Mouse (Mus musculus) spleen, postnatal 10 days (tissue): ENCODE data around the gene Gripap1.

ENCODE experiments used
- DNase-seq, 2 experiments: peaks; one replicate each; pipeline ENCODE4 v3.0.0; 2021 to 2022; ENCODE audit warnings: low spot score in 2 of 2

Gene Gripap1

GRCm38 (mm10) chrX:7867141-7867540 is 77.6 kb downstream of the Gripap1 start:
- DNase-seq: no peak

GRCm38 (mm10) chrX:7868506-7868905 is 78.9 kb downstream of the Gripap1 start:
- no peak for DNase-seq

- no peak for DNase-seq
Measured at GRCm38 (mm10) chrX:7869826-7870225, 80.3 kb downstream of the Gripap1 start.
